Mouse (Mus musculus): ENCODE results near the gene Med7.

DNA sequence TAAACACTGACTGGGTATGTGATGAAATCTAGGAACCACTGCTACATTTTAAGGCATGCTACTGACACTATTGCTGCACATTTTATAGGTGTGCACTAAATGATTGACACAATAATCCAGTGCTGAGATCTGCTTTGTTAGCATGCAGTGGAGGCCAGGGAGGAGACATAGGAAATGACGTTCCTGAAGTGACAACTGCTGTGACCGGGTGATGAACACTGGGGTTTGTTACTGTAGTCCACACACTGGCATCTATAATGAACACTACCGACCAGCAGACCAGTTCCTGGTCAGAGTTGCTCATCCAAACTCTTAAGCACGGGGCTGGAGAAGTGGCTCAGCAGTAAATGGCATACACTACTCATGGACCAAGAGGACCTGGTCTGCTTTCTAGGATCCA lies 43.3 kb upstream of the Med7 start:
- TF ChIP-seq CTCF (IDR thresholded peaks at IDR 0.05; ENCODE audit: extremely low read depth, insufficient read depth, low read length) (no peak), POLR2A (IDR thresholded peaks at IDR 0.05; ENCODE audit: extremely low read depth, insufficient read depth, low read length) (no peak)

All from cortical plate, adult 2 months (tissue).